In genomic region chr6:47389908-47390307, GRCm38 (mm10) we compare ENCODE assay signal across 11 mouse cellular contexts.
"Had no signal": no experiment of that assay in that cellular context is flagged by ENCODE, and none has a peak within 500 bp of the region (broad histone marks: within the 10 kb centered on the region; RNA-seq: fewer than 3 reads in every experiment).

No protein-coding gene starts in this region.

- DNase-seq: kidney, adult 11 months; kidney, adult 9 months; spleen, adult 18-20 months; thymus, adult 18-20 months; thymus, postnatal 14 days had no signal

- H3K4me2 ChIP-seq: limb, embryonic 15.5 days; liver, embryonic 12.5 days; lung, embryonic 14.5 days; midbrain, embryonic 15.5 days had no signal

- H3K9me3 ChIP-seq: limb, embryonic 15.5 days; liver, embryonic 12.5 days; midbrain, embryonic 10.5 days; midbrain, embryonic 15.5 days had no signal

- H3K9ac ChIP-seq: limb, embryonic 15.5 days; liver, embryonic 12.5 days; lung, embryonic 14.5 days; midbrain, embryonic 15.5 days had no signal

- ATAC-seq: liver, embryonic 12.5 days had no signal

- H3K27ac ChIP-seq: kidney, postnatal 0 days; limb, embryonic 15.5 days; liver, embryonic 12.5 days; midbrain, embryonic 10.5 days; midbrain, embryonic 15.5 days had no signal

- H3K4me3 ChIP-seq: limb, embryonic 15.5 days; liver, embryonic 12.5 days; midbrain, embryonic 10.5 days; midbrain, embryonic 15.5 days had no signal

- H3K4me1 ChIP-seq: liver, embryonic 12.5 days had no signal

- H3K27me3 ChIP-seq: limb, embryonic 15.5 days; liver, embryonic 12.5 days; midbrain, embryonic 15.5 days had no signal

- H3K36me3 ChIP-seq: limb, embryonic 15.5 days; liver, embryonic 12.5 days; midbrain, embryonic 10.5 days; midbrain, embryonic 15.5 days had no signal
